Mouse (Mus musculus) testis, adult 10 weeks (tissue): Measurements from ENCODE around the gene Irf1. TPM values are rescaled to one million over a fixed set of nuclear protein-coding genes. Genes with fewer than 3 reads are reported as not detected.

Experiments
- polyA plus RNA-seq: library from polyadenylated mRNA; stranded (reverse); fragments of 350-450 nt; fragmentation: Illumina TruSeq; extraction: RNeasy Lipid Tissue Mini Kit (QIAGEN cat#74804); gene quantifications from one replicate; pipeline ENCODE4 v1.2.3, GENCODE M21; 2014; ENCODE audit warnings: low read depth, low replicate concordance

Gene Irf1
- polyA plus RNA-seq = 0.94 TPM

GRCm38 (mm10) chr11:53769760-53770124 is at the start of gene Irf1:
Irf1 (plus strand) TSS chr11:53770014.

GRCm38 (mm10) chr11:53720715-53721114 is 49.1 kb upstream of the Irf1 start, which contains the start of gene Il5:
Il5 (plus strand) TSS chr11:53720794.

GRCm38 (mm10) chr11:53773087-53773486 is 3.3 kb downstream of the Irf1 start, which contains the start of gene Gm17334:
Gm17334 (minus strand) TSS chr11:53773187.

Other genes with a start within 250 kb of the Irf1 start
- gene Kif3a, start 202.6 kb upstream of the Irf1 start, polyA plus RNA-seq = 95.1 TPM
- not detected for gene Il4, start 151.3 kb upstream of the Irf1 start, polyA plus RNA-seq
- 0.29 TPM for gene Il13, start 135.3 kb upstream of the Irf1 start, polyA plus RNA-seq
- gene Rad50, start 62.7 kb upstream of the Irf1 start, polyA plus RNA-seq = 16.9 TPM
- gene Il5, start 49.2 kb upstream of the Irf1 start, polyA plus RNA-seq = 0.27 TPM
- gene Gm17334, start 3.2 kb downstream of the Irf1 start, polyA plus RNA-seq = not detected
- gene Gm12216, start 89.2 kb downstream of the Irf1 start, polyA plus RNA-seq = 0.28 TPM
- 18.0 TPM for gene Slc22a5, start 121.6 kb downstream of the Irf1 start, polyA plus RNA-seq
- 62.0 TPM for gene Slc22a21, start 210.3 kb downstream of the Irf1 start, polyA plus RNA-seq